Mouse (Mus musculus) brain, embryonic 14.5 days (tissue): Measurements from ENCODE around the gene Tmtc1.

ENCODE experiments used
- CTCF ChIP-seq: fragments of 200-500 bp; IDR thresholded peaks from 2 replicates; pipeline ENCODE4 v1.5.1; 2012; ENCODE audit warnings: inconsistent platforms, mild to moderate bottlenecking, moderate library complexity, borderline replicate concordance; ENCODE audit not compliant: insufficient read depth, insufficient read length; ENCODE audit errors: extremely low read depth
- POLR2A ChIP-seq: fragments of 200-500 bp; IDR thresholded peaks from 2 replicates; pipeline ENCODE4 v1.6.1; 2012; ENCODE audit warnings: mild to moderate bottlenecking, inconsistent platforms, borderline replicate concordance; ENCODE audit not compliant: poor library complexity, insufficient read depth, insufficient read length, severe bottlenecking; ENCODE audit errors: extremely low read depth

GRCm38 (mm10) chr6:148318736-148319135, 125.5 kb downstream of the Tmtc1 start:
- TF ChIP-seq POLR2A (no peak), CTCF (no peak)
